Mouse (Mus musculus) kidney, embryonic 14.5 days (tissue): Measurements from ENCODE around the gene Olfr320. TPM values are rescaled to one million over a fixed set of nuclear protein-coding genes. Genes with fewer than 3 reads are reported as not detected.

Experiments used
- ATAC-seq: fragments of 200-750 bp; cut with Nextera tagmentation; 2 replicates; pipeline ENCODE4 v1.8.0; 2017; ENCODE audit warnings: moderate number of reproducible peaks, mild to moderate bottlenecking, moderate TSS enrichment, moderate library complexity; ENCODE audit not compliant: low FRiP score, low TSS enrichment
- H3K27ac ChIP-seq: fragments of 300-500 bp; sonication (generic); 2 replicates; pipeline ENCODE4 v1.5.1; 2014; ENCODE audit warnings: low read depth, mild to moderate bottlenecking, low read length, moderate library complexity, mixed read lengths
- H3K27me3 ChIP-seq: fragments of 300-500 bp; sonication (generic); 2 replicates; pipeline ENCODE4 v1.6.1; 2014; ENCODE audit warnings: mild to moderate bottlenecking, low read length; ENCODE audit not compliant: control insufficient read depth, insufficient read depth
- H3K36me3 ChIP-seq: fragments of 300-500 bp; sonication (generic); 2 replicates; pipeline ENCODE4 v1.6.1; 2014; ENCODE audit warnings: low read length, mixed read lengths; ENCODE audit not compliant: control insufficient read depth, insufficient read depth
- H3K4me1 ChIP-seq: fragments of 300-500 bp; sonication (generic); 2 replicates; pipeline ENCODE4 v1.6.1; 2014; ENCODE audit warnings: low read length, mixed read lengths; ENCODE audit not compliant: control insufficient read depth, insufficient read depth
- H3K4me2 ChIP-seq: fragments of 300-500 bp; sonication (generic); replicated peaks from 2 replicates; pipeline ENCODE4 v1.6.1; 2014; ENCODE audit warnings: low read depth, mild to moderate bottlenecking, low read length
- H3K4me3 ChIP-seq: fragments of 300-500 bp; sonication (generic); 2 replicates; pipeline ENCODE4 v1.5.1; 2014; ENCODE audit warnings: mild to moderate bottlenecking, low read length
- H3K9ac ChIP-seq: fragments of 300-500 bp; sonication (generic); 2 replicates; pipeline ENCODE4 v1.6.1; 2014; ENCODE audit warnings: low read depth, mild to moderate bottlenecking, low read length, moderate library complexity
- H3K9me3 ChIP-seq: fragments of 300-500 bp; sonication (generic); 2 replicates; pipeline ENCODE4 v1.6.1; 2016; ENCODE audit warnings: low read length; ENCODE audit not compliant: control insufficient read depth
- WGBS: fragments of 180-500 bp; shearing (Covaris S2); extraction: QIAGEN DNeasy Blood & Tissue Kit; methylation state at CpG from one replicate; pipeline ENCODE4 v1.1.7; 2014; 5-methylcytosine and 5-hydroxymethylcytosine counted together
- polyA plus RNA-seq: library from polyadenylated mRNA; unstranded; fragments of >200 nt; fragmentation: Nextera tagmentation; extraction: Ambion mirVana; gene quantifications from 2 replicates; pipeline ENCODE4 v1.2.1, GENCODE M21; 2014

Gene Olfr320
- not detected in 2 replicates for polyA plus RNA-seq

GRCm38 (mm10) chr11:58680799-58681198 is at the start of gene Olfr320:
Olfr320 (plus strand) TSS chr11:58681099.
- Histone ChIP-seq H3K27ac (no peak within 1 kb of the TSS), H3K36me3 (no peaks in the 10 kb centered on the region), H3K4me1 (no peaks in the 10 kb centered on the region), H3K9me3 (no peaks in the 10 kb centered on the region), H3K4me2 (no peak within 1 kb of the TSS), H3K4me3 (no peak within 1 kb of the TSS), H3K9ac (no peak within 1 kb of the TSS), H3K27me3 (no peaks in the 10 kb centered on the region)
- no peak for ATAC-seq
- 88% methylated on average over 1 of the region's 1 CpGs for WGBS

DNA sequence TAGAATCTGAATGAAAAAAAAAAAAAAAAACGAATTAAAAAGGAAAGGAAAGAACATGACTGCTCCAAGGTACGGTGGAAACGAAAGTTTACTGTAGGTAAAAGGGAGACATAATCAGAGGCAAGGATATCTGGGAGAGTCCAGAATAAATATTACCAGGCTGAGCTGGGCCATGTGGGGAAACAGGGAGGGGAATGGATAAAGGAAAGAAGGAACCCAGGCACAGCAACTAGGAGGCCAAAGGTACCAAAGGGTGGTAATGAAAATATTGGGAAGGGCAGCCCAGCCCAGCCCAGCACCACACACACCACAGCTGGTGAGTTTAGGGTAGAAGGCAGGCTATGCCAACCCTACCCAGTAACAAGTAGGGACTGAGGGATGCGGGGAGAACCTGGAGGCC is 46.0 kb upstream of the Olfr320 start:
- 0 out of 2 replicates have a peak, but pooled peaks cover 3% of the 10 kb centered on the region for H3K27me3 ChIP-seq
- no peak overlapping the region for H3K4me3 ChIP-seq
- no peak for ATAC-seq
- H3K9me3 ChIP-seq = no peaks in the 10 kb centered on the region
- no peak overlapping the region for H3K4me2 ChIP-seq
- WGBS = 68% methylated on average over 4 of the region's 4 CpGs
- no peaks in the 10 kb centered on the region for H3K36me3 ChIP-seq
- no peaks in the 10 kb centered on the region for H3K4me1 ChIP-seq
- no peak overlapping the region for H3K9ac ChIP-seq
- no peak overlapping the region for H3K27ac ChIP-seq

- Histone ChIP-seq H3K4me1 (0 out of 2 replicates have a peak, but pooled peaks cover 9% of the 10 kb centered on the region), H3K36me3 (no peaks in the 10 kb centered on the region), H3K4me2 (no peak overlapping the region), H3K4me3 (no peak overlapping the region), H3K9me3 (no peaks in the 10 kb centered on the region), H3K27me3 (peaks cover 9% of the 10 kb centered on the region; the same call in 1 of the 2 replicates), H3K27ac (no peak overlapping the region), H3K9ac (no peak overlapping the region)
- WGBS = 23% methylated on average over 4 of the region's 4 CpGs
- ATAC-seq = no peak
These were observed 44.4 kb upstream of the Olfr320 start for GRCm38 (mm10) chr11:58636376-58636977.

- Histone ChIP-seq H3K36me3 (no peaks in the 10 kb centered on the region), H3K4me2 (no peak overlapping the region), H3K9me3 (no peaks in the 10 kb centered on the region), H3K27me3 (peaks cover 16% of the 10 kb centered on the region; the same call in 1 of the 2 replicates), H3K4me3 (no peak overlapping the region), H3K4me1 (0 out of 2 replicates have a peak, but pooled peaks cover 9% of the 10 kb centered on the region), H3K9ac (no peak overlapping the region), H3K27ac (no peak overlapping the region)
- WGBS = 35% methylated on average over 7 of the region's 7 CpGs
- no peak for ATAC-seq
These were observed 42.7 kb upstream of the Olfr320 start for GRCm38 (mm10) chr11:58638176-58638701.

GRCm38 (mm10) chr11:58640272-58640867 is 40.5 kb upstream of the Olfr320 start, which contains the start of gene Trim58:
Trim58 (plus strand) TSS chr11:58640465.
- H3K27me3 ChIP-seq = peaks cover 13% of the 10 kb centered on the region; the same call in 1 of the 2 replicates
- H3K4me3 ChIP-seq = peak within 1 kb of the TSS; percentile 29
- H3K36me3 ChIP-seq = no peaks in the 10 kb centered on the region
- ATAC-seq = peak; percentile 73
- peak within 1 kb of the TSS; percentile 58 for H3K4me2 ChIP-seq
- H3K9me3 ChIP-seq = no peaks in the 10 kb centered on the region
- WGBS = 3% methylated on average over 34 of the region's 34 CpGs
- H3K4me1 ChIP-seq = 0 out of 2 replicates have a peak, but pooled peaks cover 9% of the 10 kb centered on the region
- peak within 1 kb of the TSS; percentile 2 for H3K9ac ChIP-seq
- H3K27ac ChIP-seq = no peak within 1 kb of the TSS

DNA sequence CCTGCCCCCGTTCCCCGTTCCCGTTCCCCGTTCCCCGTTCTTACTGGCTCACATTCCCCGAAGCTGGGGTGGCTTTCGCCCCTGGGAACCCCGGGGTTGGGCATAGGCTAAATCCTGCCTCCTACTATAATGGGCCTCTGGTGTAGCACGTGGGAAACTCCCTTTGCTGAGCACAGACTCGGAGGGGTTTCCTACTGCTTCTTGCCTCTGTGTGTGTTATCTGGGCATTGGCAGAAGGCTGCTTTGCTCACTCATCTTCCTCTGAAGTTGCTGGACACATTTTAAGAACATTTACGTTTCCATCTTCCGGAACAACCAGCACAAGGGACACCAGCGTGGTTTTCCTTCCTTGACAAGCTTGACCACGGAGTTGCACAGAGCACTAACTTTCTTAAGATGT is 39.8 kb upstream of the Olfr320 start:
- peak overlapping the region; percentile 58; the same call in 1 of the 2 replicates for H3K4me2 ChIP-seq
- H3K4me3 ChIP-seq = peak overlapping the region; percentile 29; the same call in 1 of the 2 replicates
- 31% methylated on average over 14 of the region's 14 CpGs for WGBS
- 0 out of 2 replicates have a peak, but pooled peaks cover 9% of the 10 kb centered on the region for H3K4me1 ChIP-seq
- H3K9me3 ChIP-seq = no peaks in the 10 kb centered on the region
- H3K27me3 ChIP-seq = peaks cover 13% of the 10 kb centered on the region; the same call in 1 of the 2 replicates
- H3K36me3 ChIP-seq = no peaks in the 10 kb centered on the region
- no peak overlapping the region for H3K9ac ChIP-seq
- no peak overlapping the region for H3K27ac ChIP-seq
- no peak for ATAC-seq

- no peaks in the 10 kb centered on the region for H3K9me3 ChIP-seq
- peaks cover 13% of the 10 kb centered on the region; the same call in 1 of the 2 replicates for H3K27me3 ChIP-seq
- H3K27ac ChIP-seq = no peak overlapping the region
- H3K36me3 ChIP-seq = no peaks in the 10 kb centered on the region
- H3K4me3 ChIP-seq = no peak overlapping the region
- no peak overlapping the region for H3K9ac ChIP-seq
- ATAC-seq = no peak
- H3K4me2 ChIP-seq = no peak overlapping the region
- WGBS = 89% methylated on average over 13 of the region's 13 CpGs
- 0 out of 2 replicates have a peak, but pooled peaks cover 9% of the 10 kb centered on the region for H3K4me1 ChIP-seq
These were observed 39.1 kb upstream of the Olfr320 start for GRCm38 (mm10) chr11:58641638-58642358.

GRCm38 (mm10) chr11:58643350-58643749 is 37.5 kb upstream of the Olfr320 start:
- H3K4me3 ChIP-seq = no peak overlapping the region
- H3K27me3 ChIP-seq = peaks cover 13% of the 10 kb centered on the region; the same call in 1 of the 2 replicates
- no peak overlapping the region for H3K9ac ChIP-seq
- H3K4me2 ChIP-seq = no peak overlapping the region
- no peak overlapping the region for H3K27ac ChIP-seq
- no peak for ATAC-seq
- H3K36me3 ChIP-seq = no peaks in the 10 kb centered on the region
- H3K4me1 ChIP-seq = 0 out of 2 replicates have a peak, but pooled peaks cover 9% of the 10 kb centered on the region
- no peaks in the 10 kb centered on the region for H3K9me3 ChIP-seq
- 42% methylated on average over 6 of the region's 6 CpGs for WGBS
